Mouse (Mus musculus): ENCODE results near the gene Zbtb24. TPM values are rescaled to one million over a fixed set of nuclear protein-coding genes. Genes with fewer than 3 reads are reported as not detected.

Zbtb24 gene
- polyA plus RNA-seq, 1 experiment from 2014 or later: 22.7 TPM

- no peak overlapping the region for H3K4me3 ChIP-seq (replicated peaks; ENCODE audit: low read length)
These were observed 26.5 kb upstream of the Zbtb24 start for GRCm38 (mm10) chr10:41423681-41424080.

GRCm38 (mm10) chr10:41426368-41426767 is 23.8 kb upstream of the Zbtb24 start:
- ATAC-seq: no peak
- H3K27ac ChIP-seq (ENCODE audit: low read length): no peak overlapping the region
- H3K9ac ChIP-seq (replicated peaks; ENCODE audit: low read depth, low read length): no peak overlapping the region
- no peak overlapping the region for H3K4me3 ChIP-seq (replicated peaks; ENCODE audit: low read length)
- WGBS: 60% methylated on average over 6 of the region's 6 CpGs
- H3K27me3 ChIP-seq (replicated peaks; ENCODE audit: control insufficient read depth, insufficient read depth, low read length): no peaks in the 10 kb centered on the region
- no peak overlapping the region for H3K4me2 ChIP-seq (ENCODE audit: low read length)
- H3K4me1 ChIP-seq (replicated peaks; ENCODE audit: control insufficient read depth, insufficient read depth, low read length): no peaks in the 10 kb centered on the region
- H3K36me3 ChIP-seq (ENCODE audit: control insufficient read depth, insufficient read depth): no peaks in the 10 kb centered on the region
- no peaks in the 10 kb centered on the region for H3K9me3 ChIP-seq (ENCODE audit: control insufficient read depth, low read length)

More at GRCm38 (mm10) chr10:41423681-41424080, 26.5 kb upstream of the Zbtb24 start:
- Histone ChIP-seq H3K4me1 (replicated peaks; ENCODE audit: control insufficient read depth, insufficient read depth, low read length) (no peaks in the 10 kb centered on the region), H3K9me3 (ENCODE audit: control insufficient read depth, low read length) (no peaks in the 10 kb centered on the region), H3K27me3 (replicated peaks; ENCODE audit: control insufficient read depth, insufficient read depth, low read length) (no peaks in the 10 kb centered on the region), H3K9ac (replicated peaks; ENCODE audit: low read depth, low read length) (no peak overlapping the region), H3K36me3 (ENCODE audit: control insufficient read depth, insufficient read depth) (no peaks in the 10 kb centered on the region), H3K27ac (ENCODE audit: low read length) (no peak overlapping the region), H3K4me2 (ENCODE audit: low read length) (no peak overlapping the region)
- 75% methylated on average over 2 of the region's 2 CpGs for WGBS
- no peak for ATAC-seq

GRCm38 (mm10) chr10:41434624-41435023 is 15.6 kb upstream of the Zbtb24 start:
- Histone ChIP-seq H3K27me3 (replicated peaks; ENCODE audit: control insufficient read depth, insufficient read depth, low read length) (0 out of 2 replicates have a peak, but pooled peaks cover 3% of the 10 kb centered on the region), H3K9ac (replicated peaks; ENCODE audit: low read depth, low read length) (no peak overlapping the region), H3K36me3 (ENCODE audit: control insufficient read depth, insufficient read depth) (no peaks in the 10 kb centered on the region), H3K27ac (ENCODE audit: low read length) (no peak overlapping the region), H3K4me3 (replicated peaks; ENCODE audit: low read length) (no peak overlapping the region), H3K4me1 (replicated peaks; ENCODE audit: control insufficient read depth, insufficient read depth, low read length) (no peaks in the 10 kb centered on the region), H3K4me2 (ENCODE audit: low read length) (no peak overlapping the region), H3K9me3 (ENCODE audit: control insufficient read depth, low read length) (no peaks in the 10 kb centered on the region)
- 28% methylated on average over 4 of the region's 4 CpGs for WGBS
- ATAC-seq: no peak

- ATAC-seq: no peak
- 43% methylated on average over 3 of the region's 3 CpGs for WGBS
- no peak overlapping the region for H3K4me2 ChIP-seq (ENCODE audit: low read length)
- H3K27ac ChIP-seq (ENCODE audit: low read length): no peak overlapping the region
- no peaks in the 10 kb centered on the region for H3K9me3 ChIP-seq (ENCODE audit: control insufficient read depth, low read length)
- no peak overlapping the region for H3K9ac ChIP-seq (replicated peaks; ENCODE audit: low read depth, low read length)
- 0 out of 2 replicates have a peak, but pooled peaks cover 3% of the 10 kb centered on the region for H3K27me3 ChIP-seq (replicated peaks; ENCODE audit: control insufficient read depth, insufficient read depth, low read length)
- no peaks in the 10 kb centered on the region for H3K36me3 ChIP-seq (ENCODE audit: control insufficient read depth, insufficient read depth)
- H3K4me1 ChIP-seq (replicated peaks; ENCODE audit: control insufficient read depth, insufficient read depth, low read length): no peaks in the 10 kb centered on the region
- no peak overlapping the region for H3K4me3 ChIP-seq (replicated peaks; ENCODE audit: low read length)
These were observed 15.0 kb upstream of the Zbtb24 start for GRCm38 (mm10) chr10:41435141-41435540.

GRCm38 (mm10) chr10:41448216-41448615 is 2.0 kb upstream of the Zbtb24 start:
- no peaks in the 10 kb centered on the region for H3K36me3 ChIP-seq (ENCODE audit: control insufficient read depth, insufficient read depth)
- H3K4me1 ChIP-seq (replicated peaks; ENCODE audit: control insufficient read depth, insufficient read depth, low read length): peaks cover 25% of the 10 kb centered on the region
- H3K4me2 ChIP-seq (ENCODE audit: low read length): no peak overlapping the region
- no peaks in the 10 kb centered on the region for H3K9me3 ChIP-seq (ENCODE audit: control insufficient read depth, low read length)
- no peak overlapping the region for H3K9ac ChIP-seq (replicated peaks; ENCODE audit: low read depth, low read length)
- H3K27me3 ChIP-seq (replicated peaks; ENCODE audit: control insufficient read depth, insufficient read depth, low read length): no peaks in the 10 kb centered on the region
- 85% methylated on average over 1 of the region's 1 CpGs for WGBS
- no peak overlapping the region for H3K27ac ChIP-seq (ENCODE audit: low read length)
- no peak overlapping the region for H3K4me3 ChIP-seq (replicated peaks; ENCODE audit: low read length)
- no peak for ATAC-seq

GRCm38 (mm10) chr10:41449684-41450083 is 499 bp upstream of the Zbtb24 start:
- 11% methylated on average over 14 of the region's 14 CpGs for WGBS
- no peaks in the 10 kb centered on the region for H3K9me3 ChIP-seq (ENCODE audit: control insufficient read depth, low read length)
- H3K4me3 ChIP-seq (replicated peaks; ENCODE audit: low read length): peak overlapping the region; percentile 89
- H3K27ac ChIP-seq (ENCODE audit: low read length): peak overlapping the region; percentile 76; the same call in 1 of the 2 replicates
- peak overlapping the region; percentile 81 for H3K9ac ChIP-seq (replicated peaks; ENCODE audit: low read depth, low read length)
- peak; percentile 66 for ATAC-seq
- peaks cover 3% of the 10 kb centered on the region; the same call in 1 of the 2 replicates for H3K36me3 ChIP-seq (ENCODE audit: control insufficient read depth, insufficient read depth)
- H3K27me3 ChIP-seq (replicated peaks; ENCODE audit: control insufficient read depth, insufficient read depth, low read length): no peaks in the 10 kb centered on the region
- peaks cover 31% of the 10 kb centered on the region for H3K4me1 ChIP-seq (replicated peaks; ENCODE audit: control insufficient read depth, insufficient read depth, low read length)
- H3K4me2 ChIP-seq (ENCODE audit: low read length): peak overlapping the region; percentile 54

- H3K36me3 ChIP-seq (ENCODE audit: control insufficient read depth, insufficient read depth): peaks cover 5% of the 10 kb centered on the region; the same call in 1 of the 2 replicates
- H3K4me2 ChIP-seq (ENCODE audit: low read length): peak overlapping the region; percentile 76
- peak; percentile 2; the same call in 1 of the 2 replicates for ATAC-seq
- H3K4me3 ChIP-seq (replicated peaks; ENCODE audit: low read length): peak overlapping the region; percentile 89
- peak overlapping the region; percentile 81 for H3K9ac ChIP-seq (replicated peaks; ENCODE audit: low read depth, low read length)
- H3K27me3 ChIP-seq (replicated peaks; ENCODE audit: control insufficient read depth, insufficient read depth, low read length): no peaks in the 10 kb centered on the region
- H3K27ac ChIP-seq (ENCODE audit: low read length): no peak overlapping the region
- 58% methylated on average over 18 of the region's 18 CpGs for WGBS
- peaks cover 31% of the 10 kb centered on the region for H3K4me1 ChIP-seq (replicated peaks; ENCODE audit: control insufficient read depth, insufficient read depth, low read length)
- no peaks in the 10 kb centered on the region for H3K9me3 ChIP-seq (ENCODE audit: control insufficient read depth, low read length)
These were observed 768 bp downstream of the Zbtb24 start for GRCm38 (mm10) chr10:41450780-41451522.

- H3K27me3 ChIP-seq (replicated peaks; ENCODE audit: control insufficient read depth, insufficient read depth, low read length): no peaks in the 10 kb centered on the region
- peaks cover 5% of the 10 kb centered on the region; the same call in 1 of the 2 replicates for H3K36me3 ChIP-seq (ENCODE audit: control insufficient read depth, insufficient read depth)
- no peak overlapping the region for H3K4me3 ChIP-seq (replicated peaks; ENCODE audit: low read length)
- H3K9me3 ChIP-seq (ENCODE audit: control insufficient read depth, low read length): no peaks in the 10 kb centered on the region
- peaks cover 31% of the 10 kb centered on the region for H3K4me1 ChIP-seq (replicated peaks; ENCODE audit: control insufficient read depth, insufficient read depth, low read length)
- ATAC-seq: no peak
- H3K9ac ChIP-seq (replicated peaks; ENCODE audit: low read depth, low read length): no peak overlapping the region
- no peak overlapping the region for H3K27ac ChIP-seq (ENCODE audit: low read length)
- no peak overlapping the region for H3K4me2 ChIP-seq (ENCODE audit: low read length)
- WGBS: 97% methylated on average over 9 of the region's 9 CpGs
These were observed 1.5 kb downstream of the Zbtb24 start for GRCm38 (mm10) chr10:41451656-41452055.

GRCm38 (mm10) chr10:41452791-41453190 is 2.6 kb downstream of the Zbtb24 start:
- H3K4me2 ChIP-seq (ENCODE audit: low read length): no peak overlapping the region
- no peak overlapping the region for H3K27ac ChIP-seq (ENCODE audit: low read length)
- peaks cover 5% of the 10 kb centered on the region; the same call in 1 of the 2 replicates for H3K36me3 ChIP-seq (ENCODE audit: control insufficient read depth, insufficient read depth)
- no peak for ATAC-seq
- WGBS: 93% methylated on average over 3 of the region's 3 CpGs
- H3K4me3 ChIP-seq (replicated peaks; ENCODE audit: low read length): no peak overlapping the region
- H3K9ac ChIP-seq (replicated peaks; ENCODE audit: low read depth, low read length): no peak overlapping the region
- no peaks in the 10 kb centered on the region for H3K27me3 ChIP-seq (replicated peaks; ENCODE audit: control insufficient read depth, insufficient read depth, low read length)
- H3K4me1 ChIP-seq (replicated peaks; ENCODE audit: control insufficient read depth, insufficient read depth, low read length): peaks cover 31% of the 10 kb centered on the region
- H3K9me3 ChIP-seq (ENCODE audit: control insufficient read depth, low read length): no peaks in the 10 kb centered on the region
